Mouse (Mus musculus) embryonic fibroblast, embryonic 13.5 days (primary cell): ENCODE measurements around the gene Nup133.

ENCODE experiments used
- CTCF ChIP-seq: IDR thresholded peaks from 2 replicates; pipeline ENCODE4 v1.5.1; 2011; ENCODE audit warnings: mild to moderate bottlenecking, control low read depth, low read length, moderate library complexity, borderline replicate concordance; ENCODE audit not compliant: insufficient read depth
- POLR2A ChIP-seq: IDR thresholded peaks from 2 replicates; pipeline ENCODE4 v1.6.1; 2011; ENCODE audit warnings: low read depth, mild to moderate bottlenecking, control low read depth, low read length, moderate library complexity

GRCm38 (mm10) chr8:123950077-123950802 lies 1.2 kb upstream of the Nup133 start:
- TF ChIP-seq POLR2A (no peak), CTCF (no peak)
